Mouse (Mus musculus): ENCODE results near the gene Pcgf1. TPM values are rescaled to one million over a fixed set of nuclear protein-coding genes. Genes with fewer than 3 reads are reported as not detected.

The Pcgf1 gene
- polyA plus RNA-seq, 1 experiment, result not detected

DNA sequence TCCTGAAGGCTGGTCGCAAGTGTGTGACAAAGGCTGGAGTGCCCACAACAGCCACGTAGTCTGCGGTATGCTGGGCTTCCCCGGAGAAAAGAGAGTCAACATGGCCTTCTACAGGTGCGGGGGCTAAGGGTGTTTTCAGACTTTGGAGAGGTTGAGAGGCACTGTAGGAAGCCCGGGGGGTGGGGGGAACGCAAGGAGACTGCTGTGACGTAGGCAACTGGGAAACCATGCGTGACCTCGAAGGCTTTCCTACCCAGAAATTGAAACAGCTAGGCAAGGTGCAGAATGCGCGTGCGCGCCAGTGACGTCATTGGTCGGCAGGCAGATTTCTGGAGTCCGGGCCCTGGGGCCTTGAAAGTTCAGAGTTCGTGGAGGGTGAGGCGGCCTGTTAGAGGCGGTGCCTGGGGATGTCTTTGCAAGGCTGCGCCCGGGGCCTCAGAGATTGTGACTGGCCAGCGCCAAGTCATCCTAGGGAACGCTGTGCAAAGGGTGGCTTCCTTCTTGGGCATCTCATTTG lies 39.1 kb upstream of the Pcgf1 start:
- Histone ChIP-seq H3K27ac (ENCODE audit: insufficient read depth, low read depth, low read length) (no peak overlapping the region), H3K4me1 (ENCODE audit: control insufficient read depth, insufficient read depth, low read length) (peaks cover 14% of the 10 kb centered on the region), H3K4me3 (ENCODE audit: insufficient read depth, low read depth, low read length) (peak overlapping the region; percentile 28)
- TF ChIP-seq POLR2A (IDR thresholded peaks at IDR 0.05; ENCODE audit: insufficient read depth, low read depth, low read length) (no peak), CTCF (IDR thresholded peaks at IDR 0.05; ENCODE audit: insufficient read depth, low read depth, low read length) (no peak)
- 17% methylated on average over 24 of the region's 24 CpGs for WGBS

DNA sequence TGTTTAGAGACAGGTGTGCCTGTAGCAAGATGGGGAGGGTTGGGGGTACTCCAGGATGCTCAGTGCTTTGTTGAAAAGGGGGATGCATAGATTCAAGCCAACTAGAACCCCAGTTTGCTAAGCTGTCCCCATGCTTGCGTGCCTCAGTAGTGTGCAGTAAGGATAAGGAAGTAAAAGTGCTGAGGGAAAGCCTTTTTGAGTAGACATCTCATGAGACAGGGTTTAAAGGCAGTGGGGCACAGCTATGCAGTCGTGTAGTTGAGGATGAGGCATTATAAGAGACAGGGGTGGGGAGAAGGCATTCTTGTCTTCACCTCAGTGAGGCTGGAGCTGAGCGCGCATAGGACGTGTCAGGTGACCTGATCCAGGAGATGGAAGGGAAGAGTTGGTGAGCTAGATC lies 37.1 kb upstream of the Pcgf1 start:
- Histone ChIP-seq H3K4me3 (ENCODE audit: insufficient read depth, low read depth, low read length) (no peak overlapping the region), H3K4me1 (ENCODE audit: control insufficient read depth, insufficient read depth, low read length) (peaks cover 9% of the 10 kb centered on the region), H3K27ac (ENCODE audit: insufficient read depth, low read depth, low read length) (no peak overlapping the region)
- WGBS, result 86% methylated on average over 5 of the region's 5 CpGs
- no peak for TF ChIP-seq POLR2A (IDR thresholded peaks at IDR 0.05; ENCODE audit: insufficient read depth, low read depth, low read length)
- no peak for TF ChIP-seq CTCF (IDR thresholded peaks at IDR 0.05; ENCODE audit: insufficient read depth, low read depth, low read length)

DNA sequence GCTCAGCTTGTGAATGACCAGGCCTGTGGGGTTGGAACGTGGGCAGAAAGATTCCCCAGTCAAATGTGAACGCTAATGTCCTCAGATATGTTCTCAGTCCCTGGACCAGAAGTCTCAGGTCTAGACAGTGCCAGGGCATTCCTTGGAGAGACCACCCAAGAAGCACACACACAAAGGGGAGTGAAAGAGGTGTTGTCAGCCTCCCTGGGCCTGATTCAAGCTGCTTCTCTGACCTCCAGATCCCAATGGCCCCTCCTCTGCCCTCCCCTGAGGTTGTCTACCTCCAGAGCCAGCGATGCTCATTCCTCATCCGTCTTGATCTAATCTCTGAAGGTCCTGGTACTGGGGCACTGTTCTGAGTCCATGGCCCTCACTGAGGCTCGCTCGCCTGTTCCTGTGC lies 34.1 kb upstream of the Pcgf1 start:
- WGBS, result 77% methylated on average over 6 of the region's 6 CpGs
- Histone ChIP-seq H3K4me3 (ENCODE audit: insufficient read depth, low read depth, low read length) (no peak overlapping the region), H3K27ac (ENCODE audit: insufficient read depth, low read depth, low read length) (no peak overlapping the region), H3K4me1 (ENCODE audit: control insufficient read depth, insufficient read depth, low read length) (peaks cover 3% of the 10 kb centered on the region)
- TF ChIP-seq POLR2A (IDR thresholded peaks at IDR 0.05; ENCODE audit: insufficient read depth, low read depth, low read length) (no peak), CTCF (IDR thresholded peaks at IDR 0.05; ENCODE audit: insufficient read depth, low read depth, low read length) (no peak)

DNA sequence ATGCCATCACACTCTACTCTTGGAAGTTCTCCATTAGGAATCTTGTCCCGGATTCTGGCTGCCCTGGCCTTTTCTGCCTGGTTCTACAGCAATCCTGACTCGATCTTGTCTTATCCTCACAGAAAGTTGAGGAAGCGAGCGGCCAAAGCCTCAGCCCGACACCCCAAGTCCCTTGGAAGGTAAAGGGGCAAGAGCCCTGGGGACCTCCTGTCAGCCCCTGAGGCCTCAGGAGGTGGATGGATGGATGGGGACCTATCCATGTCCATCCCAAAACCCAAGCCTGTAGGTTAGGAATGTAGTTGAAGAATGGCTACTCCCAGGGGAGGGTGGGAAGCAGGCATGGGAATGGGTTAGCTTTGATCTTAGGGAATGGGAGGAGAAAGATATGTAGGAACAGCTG lies 33.7 kb upstream of the Pcgf1 start:
- H3K27ac ChIP-seq (ENCODE audit: insufficient read depth, low read depth, low read length), result no peak overlapping the region
- TF ChIP-seq CTCF (IDR thresholded peaks at IDR 0.05; ENCODE audit: insufficient read depth, low read depth, low read length), result no peak
- no peak for TF ChIP-seq POLR2A (IDR thresholded peaks at IDR 0.05; ENCODE audit: insufficient read depth, low read depth, low read length)
- H3K4me3 ChIP-seq (ENCODE audit: insufficient read depth, low read depth, low read length), result no peak overlapping the region
- 92% methylated on average over 5 of the region's 5 CpGs for WGBS
- no peaks in the 10 kb centered on the region for H3K4me1 ChIP-seq (ENCODE audit: control insufficient read depth, insufficient read depth, low read length)

DNA sequence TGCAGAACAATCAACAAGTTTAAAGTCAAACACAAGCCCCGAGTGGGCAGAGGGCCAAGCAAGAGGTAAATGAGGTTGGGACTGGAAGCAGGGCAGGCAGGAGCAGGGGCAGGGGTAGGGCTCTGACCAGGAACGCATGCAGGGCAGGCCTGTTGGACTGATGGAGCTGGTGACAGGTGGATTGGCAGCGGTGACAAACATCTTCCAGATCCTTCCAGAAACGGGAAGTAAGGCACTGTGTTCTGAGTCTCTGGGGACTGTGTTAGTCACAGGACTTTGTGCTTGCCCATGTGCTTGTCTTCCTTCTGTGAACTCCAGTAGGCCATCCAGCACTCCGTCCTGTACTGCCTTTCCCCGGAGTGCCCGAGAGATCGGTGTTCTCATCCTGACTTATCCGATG lies 32.9 kb upstream of the Pcgf1 start:
- TF ChIP-seq CTCF (IDR thresholded peaks at IDR 0.05; ENCODE audit: insufficient read depth, low read depth, low read length), result no peak
- TF ChIP-seq POLR2A (IDR thresholded peaks at IDR 0.05; ENCODE audit: insufficient read depth, low read depth, low read length), result no peak
- 75% methylated on average over 9 of the region's 9 CpGs for WGBS
- H3K4me3 ChIP-seq (ENCODE audit: insufficient read depth, low read depth, low read length), result no peak overlapping the region
- H3K4me1 ChIP-seq (ENCODE audit: control insufficient read depth, insufficient read depth, low read length), result no peaks in the 10 kb centered on the region
- H3K27ac ChIP-seq (ENCODE audit: insufficient read depth, low read depth, low read length), result no peak overlapping the region

DNA sequence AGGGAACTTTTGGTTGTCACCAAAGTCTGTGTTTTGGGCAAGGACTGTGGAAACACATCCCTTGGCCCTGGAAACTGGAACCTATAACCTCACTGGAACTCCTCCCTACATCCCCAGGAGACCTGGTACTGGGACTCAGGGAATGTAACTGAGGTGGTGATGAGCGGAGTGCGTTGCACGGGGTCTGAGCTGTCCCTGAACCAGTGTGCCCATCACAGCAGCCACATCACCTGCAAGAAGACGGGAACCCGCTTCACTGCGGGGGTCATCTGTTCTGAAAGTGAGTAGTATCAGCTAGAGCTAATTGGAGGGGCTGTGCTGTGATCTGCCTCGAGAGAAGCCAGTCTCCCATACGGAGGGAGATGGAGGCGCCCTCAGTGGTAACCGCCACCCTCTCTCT lies 28.3 kb upstream of the Pcgf1 start:
- 72% methylated on average over 10 of the region's 10 CpGs for WGBS
- H3K4me3 ChIP-seq (ENCODE audit: insufficient read depth, low read depth, low read length), result no peak overlapping the region

DNA sequence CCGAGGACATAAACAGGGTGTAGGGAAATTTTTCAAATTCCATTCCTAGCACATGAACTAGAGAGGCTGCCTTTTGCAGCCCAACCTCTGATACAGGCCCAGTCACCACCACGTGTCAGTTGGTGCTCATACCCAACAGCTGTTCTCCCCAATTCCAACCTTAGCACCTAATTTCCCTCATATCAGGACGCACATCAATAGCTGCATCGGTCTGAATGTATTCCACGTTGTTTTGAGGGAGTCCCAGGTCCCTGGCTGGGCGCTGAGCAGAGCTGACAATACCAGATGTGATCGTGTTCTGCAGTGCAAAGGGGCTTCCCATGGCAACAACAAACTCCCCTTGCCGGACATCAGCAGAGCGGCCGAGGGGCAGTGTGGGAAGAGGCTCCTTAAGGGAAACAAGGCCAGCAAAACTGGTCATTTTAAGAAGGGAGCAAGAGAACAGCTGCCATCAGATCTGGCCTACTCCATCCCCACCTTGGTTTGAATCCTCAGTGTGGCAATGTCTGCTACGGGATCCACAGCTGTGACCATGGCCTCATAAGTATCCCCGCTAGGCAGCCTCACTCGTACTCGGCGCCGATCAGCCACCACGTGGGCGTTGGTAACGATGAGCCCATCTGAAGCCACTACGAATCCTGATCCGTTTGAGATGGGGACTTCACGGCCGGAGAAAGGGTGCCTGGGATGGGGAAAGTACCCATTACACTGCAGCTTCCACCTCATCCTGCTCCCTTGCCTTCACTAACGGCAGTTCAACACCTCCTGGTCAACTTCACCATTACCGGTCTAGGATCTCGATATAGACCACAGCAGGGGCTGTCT lies 24.3 kb upstream of the Pcgf1 start:
- WGBS, result 3% methylated on average over 26 of the region's 26 CpGs
- Histone ChIP-seq H3K4me3 (ENCODE audit: insufficient read depth, low read depth, low read length) (peak overlapping the region; percentile 82), H3K4me1 (ENCODE audit: control insufficient read depth, insufficient read depth, low read length) (peaks cover 20% of the 10 kb centered on the region), H3K27ac (ENCODE audit: insufficient read depth, low read depth, low read length) (no peak overlapping the region)
- TF ChIP-seq CTCF (IDR thresholded peaks at IDR 0.05; ENCODE audit: insufficient read depth, low read depth, low read length) (no peak), POLR2A (IDR thresholded peaks at IDR 0.05; ENCODE audit: insufficient read depth, low read depth, low read length) (no peak)

More for the DNA sequence above, 28.3 kb upstream of the Pcgf1 start:
- H3K4me1 ChIP-seq (ENCODE audit: control insufficient read depth, insufficient read depth, low read length), result peaks cover 11% of the 10 kb centered on the region; the same call in 1 of the 2 replicates
- TF ChIP-seq POLR2A (IDR thresholded peaks at IDR 0.05; ENCODE audit: insufficient read depth, low read depth, low read length) (no peak), CTCF (IDR thresholded peaks at IDR 0.05; ENCODE audit: insufficient read depth, low read depth, low read length) (no peak)
- H3K27ac ChIP-seq (ENCODE audit: insufficient read depth, low read depth, low read length), result no peak overlapping the region

DNA sequence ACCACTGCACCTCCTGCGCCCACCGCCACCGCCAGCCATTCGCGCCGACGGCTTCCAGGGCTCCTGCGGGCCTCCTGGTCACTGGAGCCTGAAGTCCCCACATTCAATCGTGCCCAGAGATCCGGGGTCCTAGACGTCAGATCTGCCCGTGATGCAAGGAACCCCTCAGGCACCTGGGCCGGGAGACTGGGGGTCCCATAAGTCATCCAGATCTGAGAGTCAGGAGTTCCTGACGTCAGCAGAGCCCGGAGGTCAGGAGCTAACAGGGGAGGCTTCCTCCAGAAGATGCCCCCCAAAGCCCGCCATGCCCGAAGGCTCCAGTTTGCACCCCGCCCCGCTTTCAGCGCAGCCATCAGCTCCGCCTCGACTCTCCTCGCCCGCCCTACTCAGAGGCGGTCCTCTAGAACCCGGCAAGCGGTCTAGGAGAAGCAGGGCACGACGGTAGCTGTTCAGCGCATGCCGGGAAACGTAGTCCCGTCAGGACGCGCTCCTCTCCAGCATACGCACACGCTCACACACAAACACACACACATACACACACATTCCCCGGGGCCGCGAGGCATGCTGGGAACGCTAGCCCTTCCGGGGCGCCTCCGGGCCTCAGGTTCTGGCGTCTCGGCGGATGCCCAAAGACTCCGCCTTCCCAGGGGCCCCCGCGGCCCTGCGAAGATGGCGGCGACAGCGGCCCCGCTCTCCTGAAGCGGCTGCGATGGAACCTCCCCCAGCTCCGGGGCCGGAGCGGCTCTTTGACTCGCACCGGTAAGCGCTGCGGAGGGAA lies 23.4 kb upstream of the Pcgf1 start, which contains the start of gene Aup1:
Gene Aup1, plus strand, starts transcription at position 448 of the 778 bp plus-strand sequence.
- under 1% methylated on average over 64 of the region's 64 CpGs for WGBS
- TF ChIP-seq CTCF (IDR thresholded peaks at IDR 0.05; ENCODE audit: insufficient read depth, low read depth, low read length), result no peak
- TF ChIP-seq POLR2A (IDR thresholded peaks at IDR 0.05; ENCODE audit: insufficient read depth, low read depth, low read length), result peak; percentile 64; the same call in 1 of the 2 replicates
- H3K27ac ChIP-seq (ENCODE audit: insufficient read depth, low read depth, low read length), result peak within 1 kb of the TSS; percentile 63
- peaks cover 20% of the 10 kb centered on the region for H3K4me1 ChIP-seq (ENCODE audit: control insufficient read depth, insufficient read depth, low read length)
- H3K4me3 ChIP-seq (ENCODE audit: insufficient read depth, low read depth, low read length), result peak within 1 kb of the TSS; percentile 82

Data from olfactory bulb, adult 2 months (tissue).